Mouse (Mus musculus) left cerebral cortex, adult 18-20 months (tissue): ENCODE results near the gene Ribc2. TPM values are rescaled to one million over a fixed set of nuclear protein-coding genes. Genes with fewer than 3 reads are reported as not detected.

ENCODE experiments used
- DNase-seq, 2 experiments: peaks; one replicate each; pipeline ENCODE4 v3.0.0; 2021 to 2022; ENCODE audit warnings: low spot score in 2 of 2, mixed read lengths in 1 of 2
- total RNA-seq, 2 experiments: library from RNA; stranded (reverse); gene quantifications; 2 replicates each; pipeline ENCODE4 v1.2.3; 2021

Ribc2 gene
- total RNA-seq, 2 experiments from 2014 or later: not detected

DNA sequence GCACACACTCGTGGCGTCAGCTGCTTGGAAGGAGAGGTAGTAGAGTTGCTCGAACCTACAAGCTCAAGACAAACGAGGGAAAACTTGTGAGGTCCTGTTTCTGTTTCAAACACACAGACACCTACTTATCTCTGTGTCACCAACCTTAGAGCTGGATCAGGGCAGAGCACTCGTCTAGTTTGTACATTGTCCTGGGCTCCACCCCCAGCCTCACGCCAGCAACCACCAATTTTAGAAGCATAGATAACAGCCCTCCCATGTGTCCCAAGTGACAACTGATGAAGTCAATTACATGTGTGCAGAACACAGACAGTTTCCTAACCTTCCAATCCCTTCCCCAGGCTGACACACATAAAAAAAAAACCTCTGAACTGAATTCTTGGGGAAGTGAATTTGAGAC lies 46.3 kb downstream of the Ribc2 start:
- no peak for DNase-seq

DNA sequence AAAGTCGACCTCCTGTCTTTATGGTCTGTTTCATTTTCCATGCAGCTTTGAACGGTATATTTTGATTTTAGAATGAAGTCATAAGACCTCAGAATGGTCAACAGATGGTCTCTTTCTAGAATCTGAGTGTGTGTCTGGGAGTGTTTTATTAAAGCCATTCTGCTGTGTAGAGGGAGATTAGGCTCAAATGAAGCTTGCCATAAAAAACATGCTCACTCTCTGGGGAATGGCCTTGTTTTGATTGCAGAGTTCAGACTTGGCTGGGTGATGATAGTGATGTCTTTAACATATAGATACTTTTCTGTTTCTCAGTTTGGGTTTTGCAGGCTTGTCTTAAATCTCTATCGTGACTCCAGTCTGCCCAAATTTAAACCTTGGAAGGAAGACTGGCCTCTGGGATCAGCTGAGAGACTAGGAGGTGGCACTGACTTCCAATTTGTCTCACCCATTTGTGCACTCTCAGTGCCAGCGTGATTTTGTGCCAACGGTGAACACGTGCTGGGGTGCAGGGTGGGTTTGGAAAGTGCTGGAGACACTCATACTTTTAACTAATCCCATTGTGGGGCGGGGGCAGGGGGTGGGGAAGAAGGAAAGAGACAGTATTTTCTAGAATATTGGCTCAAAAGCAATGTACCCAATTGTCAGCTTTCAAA lies 47.8 kb downstream of the Ribc2 start:
- no peak for DNase-seq

DNA sequence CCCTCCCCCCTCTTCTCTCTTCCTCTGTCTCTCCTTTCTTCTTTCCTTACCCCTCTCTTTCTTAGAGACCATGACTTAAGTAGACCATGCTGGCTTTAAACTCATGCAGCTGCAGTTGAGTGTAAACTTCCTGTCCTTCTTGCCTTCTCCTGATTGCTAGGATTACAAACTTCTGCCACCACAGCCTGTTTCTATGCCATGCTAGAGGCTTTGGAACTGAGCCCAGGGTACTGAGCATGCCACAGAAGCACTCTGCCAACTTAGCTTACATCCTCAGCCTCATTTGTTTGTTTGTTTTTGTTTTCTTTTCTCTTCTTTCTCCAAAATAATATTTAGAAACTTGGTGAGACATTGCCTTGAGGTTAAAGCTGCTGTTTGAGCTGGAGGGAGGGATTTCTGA lies 48.5 kb downstream of the Ribc2 start:
- no peak for DNase-seq

DNA sequence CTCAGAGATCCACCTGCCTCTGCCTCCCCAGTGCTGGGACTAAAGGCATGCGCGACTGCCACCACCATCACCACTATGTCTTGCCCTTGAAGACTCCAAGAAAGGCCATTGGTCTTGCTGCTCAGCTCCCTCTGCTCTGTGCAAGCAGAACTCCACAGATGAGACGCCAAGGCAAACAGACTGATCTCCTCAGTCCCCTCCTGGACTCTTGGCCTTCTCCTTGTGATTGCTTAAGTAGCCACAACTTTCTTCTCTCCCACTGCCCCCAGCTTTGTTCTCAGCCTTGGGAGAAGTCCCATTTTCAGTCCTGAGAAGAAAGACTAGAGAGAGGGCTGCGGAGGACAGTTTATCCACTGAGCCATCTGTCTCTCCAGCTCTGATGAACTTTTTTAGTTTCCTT lies 50.2 kb downstream of the Ribc2 start:
- DNase-seq: no peak

DNA sequence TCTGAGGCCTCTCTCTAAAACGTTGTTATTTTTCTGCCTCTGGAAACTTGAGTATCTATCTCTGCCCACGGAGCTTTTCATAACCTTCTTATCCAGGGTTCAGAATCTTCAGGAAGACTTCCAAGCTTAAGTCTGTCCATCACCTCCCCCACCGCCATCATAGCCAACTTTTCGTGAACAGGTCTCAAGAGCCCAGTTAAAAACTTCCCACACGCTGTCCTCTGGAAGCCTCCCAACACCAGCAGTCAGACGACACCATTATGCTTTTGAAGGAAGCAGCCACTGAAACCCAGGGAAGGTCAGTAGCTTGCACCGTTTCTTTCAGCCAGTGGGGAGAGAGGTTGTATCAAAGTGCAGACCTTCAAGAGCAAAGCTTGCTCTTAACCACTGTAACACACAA lies 55.0 kb downstream of the Ribc2 start:
- no peak for DNase-seq

DNA sequence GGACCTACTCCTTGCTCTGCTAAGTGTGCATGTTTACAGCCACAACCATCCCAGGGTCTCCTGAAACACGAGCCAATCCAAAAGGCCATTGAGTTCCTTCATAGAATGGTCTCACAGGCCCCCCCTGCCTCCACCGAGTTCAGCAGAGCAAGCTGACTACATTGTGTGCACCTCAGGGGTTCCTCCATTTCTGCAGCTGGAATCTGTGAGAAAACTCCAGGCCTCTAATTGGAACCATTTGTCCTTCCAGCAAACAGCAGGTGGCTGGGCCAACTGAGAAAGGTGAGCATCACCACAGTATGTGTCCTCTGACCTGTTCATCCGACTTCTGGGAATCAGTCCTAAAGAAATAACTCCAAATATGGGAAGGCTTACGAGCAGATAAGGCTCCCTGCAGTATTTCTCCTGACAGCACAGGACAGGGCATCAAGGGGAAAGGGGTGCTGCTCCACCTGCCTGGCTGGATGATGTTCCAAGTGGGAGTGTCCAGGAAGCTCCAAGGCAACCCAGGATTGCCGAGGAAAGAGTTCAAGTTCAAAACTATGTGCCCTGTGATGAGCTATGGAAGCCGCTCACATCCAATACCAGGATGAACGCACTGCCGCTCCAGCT lies 56.4 kb downstream of the Ribc2 start:
- no peak for DNase-seq

Other genes with a start within 250 kb of the Ribc2 start
- gene Gm29666, start 212.0 kb upstream of the Ribc2 start, total RNA-seq: 1 to 10 TPM; 1.1 TPM
- 10 to 100 TPM; 30.6 to 33.4 TPM for gene Nup50, start 208.7 kb upstream of the Ribc2 start, total RNA-seq
- gene 5031439G07Rik, start 143.5 kb upstream of the Ribc2 start, total RNA-seq: 10 to 100 TPM; 90.8 to 94.2 TPM
- gene Upk3a, start 114.9 kb upstream of the Ribc2 start, total RNA-seq: under 1 TPM; 0.35 to 0.42 TPM
- gene Fam118a, start 103.1 kb upstream of the Ribc2 start, total RNA-seq: 10 to 100 TPM; 25.6 to 27.1 TPM
- gene Smc1b, start 114 bp upstream of the Ribc2 start, total RNA-seq: not detected
- gene Fbln1, start 73.9 kb downstream of the Ribc2 start, total RNA-seq: 10 to 100 TPM; 10.8 to 13.8 TPM
- 100 to 1,000 TPM; 267 to 276 TPM for gene Atxn10, start 204.2 kb downstream of the Ribc2 start, total RNA-seq